Comparison of ENCODE assay signal across 16 mouse cellular contexts in the genomic region with DNA sequence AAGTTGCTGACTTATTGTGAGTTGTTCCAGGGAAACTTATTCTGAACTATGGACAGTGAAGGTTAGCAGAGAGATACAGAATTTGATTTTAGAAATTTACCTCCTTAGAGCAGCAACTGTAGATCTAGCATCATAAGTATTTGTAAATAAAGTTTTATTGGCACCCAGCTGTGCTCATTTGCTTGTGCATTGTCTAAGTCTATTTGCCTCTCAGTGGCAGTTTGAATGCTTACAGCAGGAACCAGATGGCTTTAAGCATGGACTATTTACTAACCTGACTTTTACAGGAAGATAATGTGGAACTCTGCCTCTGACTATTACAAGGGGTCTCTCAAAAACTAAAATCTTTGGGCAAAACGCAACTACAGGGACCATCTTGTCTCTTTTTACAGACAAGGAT.
"Had no signal": no experiment of that assay in that cellular context is flagged by ENCODE, and none has a peak within 500 bp of the region (broad histone marks: within the 10 kb centered on the region; RNA-seq: fewer than 3 reads in every experiment).

No protein-coding gene starts in this region.

- H3K9ac ChIP-seq: neural tube, embryonic 13.5 days; neural tube, embryonic 15.5 days; stomach, embryonic 15.5 days had no signal

- H3K4me3 ChIP-seq: neural tube, embryonic 13.5 days; neural tube, embryonic 15.5 days; stomach, embryonic 15.5 days had no signal

- DNase-seq: retina, postnatal 1 day; right cerebral cortex, adult 18-20 months; right cerebral cortex, postnatal 14 days; right cerebral cortex, postnatal 25 days; right cerebral cortex, postnatal 4 days; spleen, adult 18-20 months; thymus, adult 18-20 months; thymus, adult 2 months; thymus, postnatal 14 days; thymus, postnatal 25 days; thymus, postnatal 36 days; thymus, postnatal 4 days had no signal

- H3K27me3 ChIP-seq: neural tube, embryonic 13.5 days; neural tube, embryonic 15.5 days; stomach, embryonic 15.5 days had no signal

- H3K9me3 ChIP-seq: neural tube, embryonic 13.5 days; neural tube, embryonic 15.5 days; stomach, embryonic 15.5 days had no signal

- H3K36me3 ChIP-seq: neural tube, embryonic 13.5 days; neural tube, embryonic 15.5 days; stomach, embryonic 15.5 days had no signal

- H3K4me2 ChIP-seq: neural tube, embryonic 13.5 days; neural tube, embryonic 15.5 days; stomach, embryonic 15.5 days had no signal

- H3K27ac ChIP-seq: neural tube, embryonic 13.5 days; neural tube, embryonic 15.5 days; stomach, embryonic 15.5 days; stomach, postnatal 0 days had no signal
